Mouse (Mus musculus) left cerebral cortex, postnatal 14 days (tissue): Measurements from ENCODE around the gene Efemp2. TPM values are rescaled to one million over a fixed set of nuclear protein-coding genes. Genes with fewer than 3 reads are reported as not detected.
A peak's percentile ranks its signal among the peaks of the same experiment; 100 is the strongest.
"Not testable (repeated sequence)": the region's sequence is repeated elsewhere in the genome, so short reads cannot be mapped to it uniquely, and the experiment has no call there.

ENCODE experiments used
- DNase-seq, 2 experiments: peaks; one replicate each; pipeline ENCODE4 v3.0.0; 2021 to 2022; ENCODE audit warnings: low spot score in 2 of 2, mixed read lengths in 1 of 2
- intact Hi-C: fragments of 180-260 bp; cut with DNase I; formaldehyde crosslinking; loops from one replicate; pipeline ENCODE4 v1.15.1; 2025
- total RNA-seq, 2 experiments: library from RNA; stranded (reverse); gene quantifications; 2 replicates each; pipeline ENCODE4 v1.2.3; 2021

The Efemp2 gene
- total RNA-seq, 2 experiments from 2014 or later, result 14.5 to 15.9 TPM

DNA sequence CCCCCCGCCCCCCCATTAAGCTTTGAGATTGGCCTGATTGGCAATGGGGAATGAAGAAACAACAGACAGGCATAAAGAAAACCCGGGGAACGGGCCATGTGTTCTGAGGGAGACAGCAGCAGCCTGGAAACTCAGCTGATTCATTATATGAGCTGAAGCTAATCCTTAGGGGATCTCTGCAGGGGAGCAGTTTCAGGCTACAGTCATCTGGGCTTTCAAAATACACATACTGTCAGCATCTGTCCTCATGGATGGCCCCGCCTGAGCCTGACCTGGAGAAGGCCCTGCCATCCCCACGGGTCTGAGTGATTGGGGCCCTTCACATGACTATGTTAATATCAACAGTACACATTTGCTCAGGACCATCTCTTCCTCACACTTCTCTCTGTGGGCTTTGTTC, 1.9 kb upstream of the Efemp2 start:
- intact Hi-C loops, result no loop called here
- no peak for DNase-seq

DNA sequence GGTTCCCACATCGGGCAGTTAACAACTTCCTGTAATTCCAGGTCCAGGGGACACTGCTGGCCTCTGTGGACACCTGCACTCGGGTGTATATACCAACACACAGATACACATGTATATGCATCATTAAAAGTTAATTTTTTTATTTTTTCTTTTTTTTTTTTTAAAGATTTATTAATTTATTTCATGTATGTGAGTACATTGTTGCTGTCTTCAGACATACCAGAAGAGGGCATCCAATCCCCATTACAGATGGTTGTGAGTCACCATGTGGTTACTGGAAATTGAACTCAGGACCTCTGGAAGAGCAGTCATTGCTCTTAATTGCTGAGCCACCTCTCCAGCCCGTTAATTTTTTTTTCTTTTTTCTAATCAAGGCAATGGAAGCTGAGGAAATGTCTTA, 897 bp upstream of the Efemp2 start:
- DNase-seq, result no peak
- intact Hi-C loops, result no loop called here

DNA sequence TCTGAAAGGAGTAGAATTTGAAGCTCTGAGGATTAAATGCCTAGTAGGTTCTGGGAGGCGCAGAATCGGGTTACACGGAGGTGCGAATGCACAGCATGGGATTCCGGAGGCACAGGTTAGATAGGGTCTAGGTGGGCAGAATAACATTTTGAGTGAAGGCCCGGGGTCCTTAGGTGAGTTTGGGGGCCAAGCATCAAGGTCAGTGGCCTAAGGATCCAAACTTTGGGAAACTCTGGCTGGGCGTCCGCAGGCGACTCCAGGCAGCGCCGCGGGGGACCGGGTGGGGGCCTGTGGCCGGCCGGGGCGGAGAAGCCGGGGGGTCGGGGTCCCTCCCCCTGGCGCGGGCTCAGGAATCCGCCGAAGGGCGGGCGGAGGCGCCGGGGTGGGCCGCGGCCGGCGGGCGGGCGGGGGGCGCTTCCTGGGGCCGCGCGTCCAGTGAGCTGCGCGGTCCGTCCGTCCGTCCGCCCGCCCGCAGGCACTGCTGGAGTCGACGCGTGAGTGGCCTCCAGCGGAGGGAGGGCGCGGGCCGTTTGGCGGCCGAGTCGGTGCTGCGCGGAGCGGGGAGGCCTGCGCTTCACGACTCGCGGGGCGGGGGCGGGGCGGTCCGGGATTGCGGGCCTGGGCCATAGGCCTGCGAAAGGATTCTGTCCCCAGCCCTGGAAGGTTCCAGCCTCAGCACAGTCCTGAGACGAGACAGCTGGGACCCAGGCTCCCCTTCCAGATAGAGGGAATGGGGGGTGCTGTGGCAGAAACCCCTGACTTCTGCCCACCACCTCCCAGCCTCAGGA, 721 bp downstream of the Efemp2 start:
- DNase-seq, result no peak
- intact Hi-C loops, result no loop called here

DNA sequence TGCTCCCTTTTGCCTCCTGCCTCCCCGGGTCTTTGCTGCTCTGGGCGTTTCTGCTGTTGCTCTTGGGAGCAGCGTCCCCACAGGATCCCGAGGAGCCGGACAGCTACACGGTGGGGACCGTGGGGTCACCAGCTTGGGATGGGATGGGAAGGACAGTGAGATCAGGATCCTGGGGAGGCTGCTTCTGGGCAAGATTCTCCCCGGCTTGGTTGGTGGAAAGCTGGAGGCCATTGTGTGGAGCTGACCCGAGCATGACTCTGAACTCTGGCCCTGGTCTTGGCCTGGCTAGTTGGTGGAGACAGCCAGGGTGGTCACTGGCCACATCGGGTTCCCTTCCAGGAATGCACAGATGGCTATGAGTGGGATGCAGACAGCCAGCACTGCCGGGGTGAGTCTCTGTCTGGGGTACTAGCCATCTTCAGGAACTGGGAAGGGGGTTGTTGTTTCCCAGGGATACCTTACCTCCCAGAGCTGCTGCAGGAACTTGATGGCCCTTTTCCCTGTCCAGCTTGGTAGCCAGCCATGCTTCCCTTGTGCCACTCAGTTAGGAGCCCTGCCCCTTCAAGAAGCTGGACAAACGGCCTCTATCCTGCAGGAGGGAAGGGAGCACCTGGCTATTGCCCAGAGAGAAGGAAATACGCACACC, 1.4 kb downstream of the Efemp2 start:
- no peak for DNase-seq
- intact Hi-C loops, result no loop called here

DNA sequence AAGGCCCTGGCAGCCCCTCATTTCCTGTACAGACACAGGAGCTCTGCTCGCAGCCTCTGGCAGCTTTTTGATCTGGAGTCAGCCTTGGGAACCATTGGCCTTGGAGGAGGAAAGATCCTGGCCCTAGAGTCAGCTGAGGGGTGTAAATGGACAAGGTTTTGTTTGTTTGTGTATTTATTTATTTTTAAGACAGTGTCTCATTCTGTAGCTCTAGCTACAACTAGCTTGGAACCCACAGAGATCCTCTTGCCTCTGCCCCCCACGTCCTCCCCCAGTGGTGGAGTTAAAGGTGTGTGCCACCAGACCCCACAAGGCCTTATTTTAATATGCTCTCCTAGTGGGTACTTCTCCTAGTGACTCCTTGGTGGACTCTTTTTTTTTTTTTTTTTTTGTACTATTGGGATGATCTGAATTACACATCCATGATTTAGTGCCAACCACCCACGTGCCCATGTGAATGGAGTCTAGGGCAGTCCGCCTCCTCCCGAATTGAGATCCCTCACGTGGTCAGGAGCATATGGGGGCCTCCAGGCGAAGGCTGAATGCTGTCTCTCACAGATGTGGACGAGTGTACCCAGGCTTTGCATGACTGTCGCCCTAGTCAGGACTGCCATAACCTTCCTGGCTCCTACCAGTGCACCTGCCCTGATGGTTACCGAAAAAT, 3.4 kb downstream of the Efemp2 start:
- intact Hi-C loops, result no loop called here
- DNase-seq, result peak; percentile 47 to 64

DNA sequence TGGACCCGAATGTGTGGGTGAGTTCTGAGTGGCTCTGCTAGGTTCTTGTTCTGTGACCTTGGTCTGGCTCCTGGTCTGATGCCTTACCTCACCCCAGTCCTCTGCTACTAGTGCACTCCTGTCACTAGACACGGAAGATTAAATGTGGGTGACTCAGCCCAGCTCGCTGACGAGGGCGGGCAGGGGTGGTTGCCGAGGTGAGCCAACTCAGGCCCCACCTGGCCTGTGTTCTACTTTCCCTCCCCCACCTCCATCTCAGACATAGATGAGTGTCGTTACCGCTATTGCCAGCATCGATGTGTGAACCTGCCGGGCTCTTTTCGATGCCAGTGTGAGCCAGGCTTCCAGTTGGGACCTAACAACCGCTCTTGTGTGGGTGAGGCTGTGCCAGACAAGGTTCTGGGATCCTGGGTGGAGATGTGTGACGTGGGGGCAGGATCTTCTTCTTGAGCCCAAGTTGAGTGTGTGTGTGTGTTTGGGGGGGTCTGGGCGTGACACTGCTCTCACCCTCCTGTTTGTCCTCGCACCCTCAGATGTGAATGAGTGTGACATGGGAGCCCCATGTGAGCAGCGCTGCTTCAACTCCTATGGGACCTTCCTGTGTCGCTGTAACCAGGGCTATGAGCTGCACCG, 4.0 kb downstream of the Efemp2 start:
- intact Hi-C loops, result no loop called here
- no peak for DNase-seq

DNA sequence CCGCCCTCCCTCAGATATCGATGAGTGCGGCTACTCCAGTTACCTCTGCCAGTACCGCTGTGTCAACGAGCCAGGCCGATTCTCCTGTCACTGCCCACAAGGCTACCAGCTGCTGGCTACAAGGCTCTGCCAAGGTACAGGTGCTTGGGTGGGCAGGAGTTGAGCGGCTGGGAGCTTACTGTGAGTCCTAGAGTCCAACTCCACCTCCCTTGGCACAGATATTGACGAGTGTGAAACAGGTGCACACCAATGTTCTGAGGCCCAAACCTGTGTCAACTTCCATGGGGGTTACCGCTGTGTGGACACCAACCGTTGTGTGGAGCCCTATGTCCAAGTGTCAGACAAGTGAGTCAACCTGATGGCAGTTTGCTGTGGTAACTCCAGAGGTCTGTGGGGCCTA, 6.3 kb downstream of the Efemp2 start:
- no peak for DNase-seq
- intact Hi-C loops, result no loop called here

DNA sequence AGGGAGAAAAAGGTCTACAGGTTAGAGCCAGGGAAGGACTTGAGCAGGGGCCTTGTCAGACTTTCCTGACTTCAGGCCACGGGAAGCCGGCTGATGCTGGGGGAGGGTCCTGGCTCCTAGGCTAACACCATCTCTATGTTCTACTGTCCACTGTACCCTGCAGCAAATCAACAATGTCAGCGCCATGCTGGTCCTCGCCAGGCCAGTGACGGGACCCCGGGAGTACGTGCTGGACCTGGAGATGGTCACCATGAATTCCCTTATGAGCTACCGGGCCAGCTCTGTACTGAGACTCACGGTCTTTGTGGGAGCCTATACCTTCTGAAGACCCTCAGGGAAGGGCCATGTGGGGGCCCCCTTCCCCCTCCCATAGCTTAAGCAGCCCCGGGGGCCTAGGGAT, 7.6 kb downstream of the Efemp2 start:
- DNase-seq, result no peak
- intact Hi-C loops, result no loop called here

DNA sequence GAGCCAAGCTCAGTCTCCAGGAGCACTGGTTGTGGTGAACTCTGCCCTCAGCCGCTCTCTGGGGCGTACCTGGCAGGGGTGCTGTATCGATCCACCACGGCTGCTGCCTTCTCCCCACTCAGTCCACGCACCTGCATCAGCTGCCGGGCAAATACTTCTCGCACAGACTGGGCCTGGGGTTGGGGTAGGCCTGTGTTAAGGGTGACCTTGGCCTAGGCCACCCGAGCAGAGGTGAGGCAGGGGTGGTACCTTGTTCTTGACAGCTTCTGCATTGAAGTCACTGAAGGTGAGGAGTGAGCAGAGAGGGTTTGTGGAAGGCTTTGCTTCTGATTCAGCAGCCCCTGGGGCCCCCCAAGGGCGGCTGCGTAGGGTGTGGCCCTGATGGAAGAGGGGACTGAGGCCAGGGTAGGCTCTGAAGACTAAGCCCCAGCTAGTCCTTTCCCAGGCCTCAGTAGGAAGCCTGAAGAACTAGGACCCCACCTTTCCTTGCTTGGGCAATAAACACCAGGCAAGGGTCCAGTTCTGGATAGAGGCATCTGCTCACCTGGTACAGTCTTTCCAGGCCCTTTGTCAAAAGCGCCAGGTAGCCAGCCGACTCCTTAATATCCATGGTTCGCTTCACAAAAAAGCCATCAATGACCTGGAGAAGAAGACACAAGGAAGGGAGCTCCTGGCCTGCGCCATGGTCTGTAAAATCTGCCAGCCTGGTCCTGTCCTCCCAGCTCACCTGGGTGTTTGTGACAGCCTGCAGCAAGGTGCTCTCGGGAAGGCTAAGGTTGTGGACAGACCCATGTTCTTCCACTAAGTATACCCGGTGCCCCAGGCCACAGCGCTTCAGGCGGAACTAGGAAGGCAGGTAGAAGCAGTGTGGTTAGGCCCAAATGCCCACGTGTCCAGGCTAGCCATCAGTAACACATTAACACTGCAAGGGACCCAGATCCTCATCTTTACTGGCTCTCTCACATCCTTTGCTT, 9.9 kb downstream of the Efemp2 start:
- no peak for DNase-seq
- intact Hi-C loops, result no loop called here

DNA sequence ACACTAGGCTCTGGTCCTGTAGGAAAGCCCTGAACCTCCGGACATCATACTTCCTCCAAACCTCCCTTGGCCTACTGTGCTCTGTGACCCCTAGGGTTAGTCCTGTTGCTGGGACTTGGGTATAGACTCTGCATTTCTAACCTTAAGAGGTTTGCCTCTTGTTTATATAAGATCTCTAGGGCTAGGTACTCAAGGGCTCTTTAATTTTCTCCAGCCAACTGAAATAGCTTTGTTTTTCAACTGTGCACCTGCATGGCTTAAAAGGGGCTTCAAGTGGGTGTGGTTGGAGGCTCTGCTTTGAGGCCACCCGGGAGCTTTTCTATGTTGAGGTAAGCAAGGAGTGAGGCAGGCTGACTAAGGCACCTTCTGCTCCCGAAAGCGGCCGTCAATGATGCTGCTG, 10.7 kb downstream of the Efemp2 start:
- intact Hi-C loops, result no loop called here
- DNase-seq, result no peak

DNA sequence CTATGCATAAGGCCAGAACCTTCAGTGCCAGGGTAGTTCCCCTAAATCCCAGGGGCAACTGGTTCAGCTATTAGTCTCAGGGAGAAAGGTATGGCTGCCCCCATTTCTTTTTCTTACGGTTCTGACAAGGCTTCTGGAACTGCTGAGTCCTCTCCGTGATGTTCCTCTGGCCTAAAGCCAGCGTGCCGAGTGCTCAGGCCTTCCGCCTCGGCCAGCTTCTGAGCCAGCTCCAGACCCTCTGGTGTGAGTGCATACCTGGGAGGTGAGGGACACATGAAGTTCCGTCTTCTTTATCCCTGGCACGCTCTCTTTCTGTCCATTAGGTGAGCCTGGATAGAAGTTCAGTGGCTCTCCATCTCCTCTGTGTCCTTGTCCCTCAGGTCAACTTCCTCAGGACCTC, 11.6 kb downstream of the Efemp2 start:
- intact Hi-C loops, result no loop called here
- no peak for DNase-seq

DNA sequence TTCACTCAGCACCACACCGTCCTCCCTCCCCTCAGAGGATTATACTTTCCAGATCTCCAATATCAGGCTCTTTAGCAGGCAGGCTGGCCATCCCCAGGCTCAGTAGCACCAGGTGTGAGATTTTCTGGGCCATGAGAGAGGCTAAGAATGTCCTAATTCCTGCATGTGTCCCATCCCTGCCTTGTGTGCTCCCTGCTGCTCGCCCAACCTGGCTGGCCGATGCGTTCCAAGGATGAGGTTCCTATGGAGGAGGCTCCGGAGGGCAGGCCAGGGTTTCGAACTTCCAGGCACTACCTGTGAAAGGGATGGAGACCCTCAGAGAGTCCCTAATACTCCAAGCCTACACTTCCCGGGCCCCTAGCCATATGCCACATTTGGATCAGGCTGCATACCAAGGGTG, 12.1 kb downstream of the Efemp2 start:
- no peak for DNase-seq
- intact Hi-C loops, result no loop called here

DNA sequence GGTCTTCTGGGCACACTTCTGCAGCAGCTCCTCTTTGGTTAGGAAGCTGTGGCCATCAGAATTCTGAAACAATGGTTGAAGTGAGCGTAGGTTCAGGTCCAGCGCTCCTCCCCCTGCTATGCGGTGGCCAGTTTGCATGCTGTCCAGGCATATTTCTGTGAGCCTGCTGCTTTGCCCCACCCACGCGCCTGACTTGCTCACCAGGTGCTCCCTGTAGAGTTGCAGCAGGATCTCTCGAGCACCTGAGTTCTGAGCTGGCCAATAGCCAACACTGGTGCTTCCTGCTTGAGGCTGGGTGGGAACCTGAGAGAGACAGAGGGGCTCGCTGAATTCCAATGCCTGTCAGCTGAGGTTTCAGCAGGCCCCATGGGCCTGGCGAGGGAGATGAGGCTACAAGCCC, 12.5 kb downstream of the Efemp2 start:
- no peak for DNase-seq

DNA sequence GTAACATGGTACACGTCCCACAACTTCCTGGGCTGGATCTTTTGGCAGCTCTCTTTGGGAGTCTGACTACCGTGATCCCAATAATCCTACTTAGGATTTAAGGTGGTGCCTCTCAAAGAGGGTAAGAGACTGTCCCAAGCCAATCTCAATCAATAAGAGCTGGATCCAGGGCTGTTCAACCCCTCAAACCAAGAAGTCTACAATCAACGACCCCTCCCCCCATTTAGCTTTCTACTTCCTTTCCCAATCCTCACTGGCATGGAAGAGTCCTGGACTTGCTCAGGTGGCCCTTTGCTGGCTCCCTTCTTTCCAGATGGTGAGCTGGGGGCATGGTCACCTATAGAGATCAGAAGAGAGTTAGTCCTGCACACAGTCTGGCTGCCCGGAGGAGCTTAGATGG, 13.0 kb downstream of the Efemp2 start:
- intact Hi-C loops, result no loop called here

More for the DNA sequence above, 12.5 kb downstream of the Efemp2 start:
- intact Hi-C loops, result no loop called here

DNA sequence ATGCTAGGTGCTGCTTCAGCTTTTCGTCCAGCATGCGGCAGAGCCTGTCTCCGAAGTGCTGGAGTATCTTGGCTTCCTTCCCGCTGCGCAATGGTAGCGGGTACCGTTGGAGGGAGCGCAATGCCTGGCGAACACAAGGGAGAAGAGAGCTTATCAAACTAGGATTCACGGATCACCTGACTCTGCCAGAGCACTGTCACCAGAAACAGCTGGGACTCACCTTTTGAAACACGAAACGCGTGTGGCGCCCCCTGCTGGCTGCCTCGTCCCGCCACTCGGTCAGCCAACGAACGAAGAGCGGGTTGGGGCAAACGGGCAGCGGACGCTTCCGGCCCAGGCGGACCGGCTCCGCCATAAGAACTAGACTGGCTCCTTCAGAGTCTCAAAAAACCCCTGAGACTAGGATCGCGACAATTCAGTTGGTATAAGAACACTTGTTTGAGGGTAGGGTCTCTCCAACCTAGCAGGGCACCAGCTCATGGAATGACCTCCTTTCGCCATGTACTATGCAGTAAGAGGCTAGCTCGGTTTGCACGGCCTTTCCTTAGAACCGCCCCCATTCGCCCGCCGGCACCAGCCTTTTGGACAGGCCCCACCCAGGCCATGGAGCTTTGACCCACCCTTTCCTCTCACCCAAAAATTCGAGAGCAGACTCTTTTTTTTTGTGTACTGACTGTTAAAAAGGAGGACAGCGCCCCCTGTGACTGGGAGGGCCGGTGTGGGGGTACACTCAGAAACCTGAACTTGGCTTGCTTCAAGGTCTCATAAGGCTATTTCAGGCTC, 14.2 kb downstream of the Efemp2 start, which contains the start of gene Mus81:
TSS of gene Mus81 (minus strand) at position 635 of the 783 bp plus-strand sequence.
- intact Hi-C loops, result loop anchor here (2.0 kb wide), 1 partner anchor 27 kb away; the partner anchor contains the start of gene Fibp

More for the DNA sequence above, 13.0 kb downstream of the Efemp2 start:
- no peak for DNase-seq

DNA sequence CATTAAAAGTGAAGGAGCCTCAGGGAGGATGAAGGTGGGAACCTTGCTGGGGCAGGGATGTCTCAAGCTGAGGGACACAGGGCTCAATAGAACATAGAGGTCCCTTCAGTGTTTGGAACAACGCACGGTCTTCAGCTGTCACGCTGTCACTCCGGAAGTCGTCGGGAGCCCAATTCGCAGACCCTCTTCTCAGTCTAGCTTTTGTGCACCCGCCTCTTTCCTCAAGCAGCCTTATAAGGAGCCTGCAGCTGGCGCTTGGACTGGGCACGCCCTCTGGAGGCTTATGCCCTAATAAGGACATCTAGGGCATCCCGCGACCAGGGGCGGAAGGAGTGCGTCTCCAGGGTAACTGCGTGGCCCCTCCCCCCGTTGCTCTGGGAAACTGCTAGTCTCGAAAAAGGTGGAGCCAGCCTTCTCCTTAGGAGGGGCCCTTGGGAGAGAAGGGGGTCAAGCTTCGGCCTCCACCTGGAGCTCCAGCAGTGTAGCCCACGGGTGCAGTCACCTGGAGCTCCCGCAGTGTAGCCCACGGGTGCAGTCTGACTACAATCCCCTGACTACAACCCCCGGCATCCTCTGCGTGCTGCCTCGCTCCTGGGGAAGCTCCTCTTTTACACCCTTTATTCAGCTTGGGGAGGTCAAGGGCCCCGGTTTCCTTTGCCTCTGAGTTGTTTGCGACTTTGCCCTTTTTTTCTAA, 15.3 kb downstream of the Efemp2 start:
- intact Hi-C loops, result loop anchor here (2.0 kb wide), 1 partner anchor 28 kb away; the partner anchor contains the start of gene Fibp
- peak; percentile 98 to 99 for DNase-seq

More for the DNA sequence above, 14.2 kb downstream of the Efemp2 start, which contains the start of gene Mus81:
- peak; percentile 95 to 97 for DNase-seq

DNA sequence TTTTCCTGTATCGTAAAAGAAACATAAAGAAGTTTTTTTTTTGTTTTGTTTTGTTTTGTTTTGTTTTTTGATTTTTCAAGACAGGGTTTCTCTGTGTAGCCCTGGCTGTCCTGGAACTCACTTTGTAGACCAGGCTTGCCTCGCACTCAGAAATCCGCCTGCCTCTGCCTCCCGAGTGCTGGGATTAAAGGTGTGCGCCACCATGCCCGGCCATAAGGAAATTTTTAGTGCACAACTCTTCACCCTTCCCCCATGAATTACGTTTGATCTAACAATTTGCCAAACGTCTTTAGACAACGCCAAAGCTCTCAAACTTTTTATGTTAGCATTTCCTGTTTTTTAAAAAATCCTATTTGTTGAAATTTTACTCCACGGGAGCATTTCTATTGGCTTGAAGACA, 16.0 kb downstream of the Efemp2 start:
- intact Hi-C loops, result loop anchor here (2.0 kb wide), 1 partner anchor 29 kb away; the partner anchor contains the start of gene Fibp

More for the DNA sequence above, 16.0 kb downstream of the Efemp2 start:
- not testable (repeated sequence) for DNase-seq
